Comparison of ENCODE assay signal across 8 mouse cellular contexts in the genomic region with DNA sequence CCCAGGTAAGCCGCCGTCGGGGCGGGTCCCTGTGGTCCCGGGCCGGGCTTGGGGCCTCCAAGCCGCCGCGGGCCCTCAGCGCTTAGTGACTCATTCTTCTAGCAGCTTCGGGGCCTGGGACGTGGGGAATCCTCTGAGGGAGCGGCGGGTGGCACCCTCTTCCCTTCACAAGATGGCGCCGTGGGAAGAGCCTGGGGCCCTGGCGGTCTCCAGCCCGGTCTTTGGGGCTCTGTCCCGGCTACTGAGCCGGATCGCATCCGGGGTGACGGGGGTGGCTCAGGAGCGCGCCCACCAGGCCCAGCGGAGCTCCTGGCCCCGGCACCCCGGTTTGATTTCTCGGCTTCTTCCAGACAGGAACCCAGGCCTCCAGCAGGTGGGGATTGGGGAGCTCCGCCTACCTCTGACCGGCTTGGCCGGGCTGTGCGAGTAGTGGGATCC. TPM values are rescaled to one million over a fixed set of nuclear protein-coding genes. Genes with fewer than 3 reads are reported as not detected.
A peak's percentile ranks its signal among the peaks of the same experiment; 100 is the strongest.
DNase-seq lines count a peak whose midpoint lies in the region; ATAC-seq and TF ChIP-seq lines count a peak whose summit lies in the region.

No protein-coding gene starts in this region.

- under 1% methylated on average over 24 of the region's 33 CpGs for WGBS in forebrain, embryonic 14.5 days
- under 1% methylated on average over 33 of the region's 33 CpGs for WGBS in hindbrain, embryonic 10.5 days
- WGBS in lung, embryonic 14.5 days = under 1% methylated on average over 33 of the region's 33 CpGs
- under 1% methylated on average over 33 of the region's 33 CpGs for WGBS in neural tube, embryonic 15.5 days

- ATAC-seq in forebrain, embryonic 14.5 days = peak; percentile 2
- ATAC-seq in lung, embryonic 14.5 days (ENCODE audit: insufficient read depth) = peak; percentile 7
- peak; percentile 1; the same call in 1 of the 2 replicates for ATAC-seq in neural tube, embryonic 15.5 days (ENCODE audit: low FRiP score)

- H3K36me3 ChIP-seq in forebrain, embryonic 14.5 days (ENCODE audit: control insufficient read depth, insufficient read depth, low read length) = peaks cover 4% of the 10 kb centered on the region; the same call in 1 of the 2 replicates
- H3K36me3 ChIP-seq in hindbrain, embryonic 10.5 days = peaks cover 9% of the 10 kb centered on the region
- peaks cover 9% of the 10 kb centered on the region for H3K36me3 ChIP-seq in lung, embryonic 14.5 days (ENCODE audit: insufficient read depth)
- H3K36me3 ChIP-seq in neural tube, embryonic 15.5 days = peaks cover 6% of the 10 kb centered on the region

- no peak for TF ChIP-seq CTCF in brain, embryonic 14.5 days (IDR thresholded peaks at IDR 0.05; ENCODE audit: borderline replicate concordance, extremely low read depth, insufficient read depth, insufficient read length)
- peak; percentile 19; the same call in 1 of the 2 replicates for TF ChIP-seq CTCF in lung, embryonic 14.5 days (IDR thresholded peaks at IDR 0.05; ENCODE audit: low read depth)

- no peaks in the 10 kb centered on the region for H3K27me3 ChIP-seq in forebrain, embryonic 14.5 days (replicated peaks; ENCODE audit: control insufficient read depth, insufficient read depth, low read length)
- H3K27me3 ChIP-seq in hindbrain, embryonic 10.5 days (ENCODE audit: insufficient read depth, poor library complexity, severe bottlenecking) = no peaks in the 10 kb centered on the region
- H3K27me3 ChIP-seq in lung, embryonic 14.5 days (ENCODE audit: insufficient read depth, low read length) = no peaks in the 10 kb centered on the region
- no peaks in the 10 kb centered on the region for H3K27me3 ChIP-seq in neural tube, embryonic 15.5 days (replicated peaks)

- H3K27ac ChIP-seq in forebrain, embryonic 14.5 days (ENCODE audit: low read depth, low read length) = peak overlapping the region; percentile 98
- peak overlapping the region; percentile 93 for H3K27ac ChIP-seq in hindbrain, embryonic 10.5 days
- H3K27ac ChIP-seq in lung, embryonic 14.5 days (ENCODE audit: low read depth) = peak overlapping the region; percentile 99
- H3K27ac ChIP-seq in neural tube, embryonic 15.5 days (replicated peaks) = peak overlapping the region; percentile 97

- H3K4me2 ChIP-seq in forebrain, embryonic 14.5 days (ENCODE audit: low read length) = peak overlapping the region; percentile 88
- H3K4me2 ChIP-seq in lung, embryonic 14.5 days = peak overlapping the region; percentile 84
- peak overlapping the region; percentile 80 for H3K4me2 ChIP-seq in neural tube, embryonic 15.5 days

- TF ChIP-seq POLR2A in brain, embryonic 14.5 days (IDR thresholded peaks at IDR 0.05; ENCODE audit: borderline replicate concordance, extremely low read depth, insufficient read depth, insufficient read length, poor library complexity, severe bottlenecking) = no peak

- H3K9ac ChIP-seq in forebrain, embryonic 14.5 days (ENCODE audit: low read length) = peak overlapping the region; percentile 92
- peak overlapping the region; percentile 90 for H3K9ac ChIP-seq in lung, embryonic 14.5 days
- peak overlapping the region; percentile 99 for H3K9ac ChIP-seq in neural tube, embryonic 15.5 days (replicated peaks)

- H3K4me3 ChIP-seq in forebrain, embryonic 14.5 days (ENCODE audit: low read depth, low read length) = peak overlapping the region; percentile 93
- H3K4me3 ChIP-seq in hindbrain, embryonic 10.5 days = peak overlapping the region; percentile 86
- peak overlapping the region; percentile 93 for H3K4me3 ChIP-seq in lung, embryonic 14.5 days (ENCODE audit: low read depth, low read length)
- peak overlapping the region; percentile 93 for H3K4me3 ChIP-seq in neural tube, embryonic 15.5 days (replicated peaks)

- H3K9me3 ChIP-seq in forebrain, embryonic 14.5 days (replicated peaks; ENCODE audit: control insufficient read depth, low read length) = no peaks in the 10 kb centered on the region
- no peaks in the 10 kb centered on the region for H3K9me3 ChIP-seq in hindbrain, embryonic 10.5 days
- H3K9me3 ChIP-seq in lung, embryonic 14.5 days (ENCODE audit: low read depth, low read length) = no peaks in the 10 kb centered on the region
- H3K9me3 ChIP-seq in neural tube, embryonic 15.5 days (replicated peaks) = no peaks in the 10 kb centered on the region

- DNase-seq in MEL-GATA-1-ER (ENCODE audit: extremely low read depth, low read depth) = peak; percentile 20
- peak; percentile 63 for DNase-seq in brain, embryonic 14.5 days (ENCODE audit: low read depth)
- DNase-seq in forebrain, embryonic 14.5 days (ENCODE audit: low spot score) = peak; percentile 52
- DNase-seq in hindbrain, embryonic 10.5 days (ENCODE audit: low spot score) = peak; percentile 63
- peak; percentile 13 for DNase-seq in layer of hippocampus, adult 9-10 months (ENCODE audit: low spot score)
- peak; percentile 64 for DNase-seq in lung, embryonic 14.5 days
- DNase-seq in urinary bladder, postnatal 10 days (ENCODE audit: low spot score) = peak; percentile 20

- peaks cover 20% of the 10 kb centered on the region for H3K4me1 ChIP-seq in forebrain, embryonic 14.5 days (ENCODE audit: control insufficient read depth, insufficient read depth, low read length)
- peaks cover 23% of the 10 kb centered on the region for H3K4me1 ChIP-seq in hindbrain, embryonic 10.5 days (replicated peaks)
- H3K4me1 ChIP-seq in lung, embryonic 14.5 days (ENCODE audit: insufficient read depth) = peaks cover 13% of the 10 kb centered on the region
- H3K4me1 ChIP-seq in neural tube, embryonic 15.5 days = peaks cover 27% of the 10 kb centered on the region

RNA-seq across cellular contexts. Expression of a gene that starts 0.6 kb away (rescaled TPM):
- polyA plus RNA-seq in brain, embryonic 14.5 days (2012; rRNA removed) = 53.6 and 64.6 TPM in 2 replicates
- 81.6 and 101 TPM in 2 replicates for polyA plus RNA-seq in forebrain, embryonic 14.5 days (2014; fragmentation: Nextera tagmentation; extraction: Ambion mirVana)
- 68.6 and 72.7 TPM in 2 replicates for polyA plus RNA-seq in hindbrain, embryonic 10.5 days (2016; fragmentation: Nextera tagmentation; extraction: Ambion mirVana)
- polyA plus RNA-seq in lung, embryonic 14.5 days (2014; fragmentation: Nextera tagmentation; extraction: Ambion mirVana) = 76.9 and 79.3 TPM in 2 replicates
- polyA plus RNA-seq in neural tube, embryonic 15.5 days (2015; fragmentation: Nextera tagmentation; extraction: Ambion mirVana) = 106 and 115 TPM in 2 replicates

RNA-seq across cellular contexts. Expression of a gene that starts 16.5 kb away (rescaled TPM):
- 1.2 and 1.9 TPM in 2 replicates for polyA plus RNA-seq in brain, embryonic 14.5 days (2012; rRNA removed)
- 0.66 and 1.1 TPM in 2 replicates for polyA plus RNA-seq in forebrain, embryonic 14.5 days (2014; fragmentation: Nextera tagmentation; extraction: Ambion mirVana)
- polyA plus RNA-seq in hindbrain, embryonic 10.5 days (2016; fragmentation: Nextera tagmentation; extraction: Ambion mirVana) = 0.84 and 0.95 TPM in 2 replicates
- 0.45 and 0.73 TPM in 2 replicates for polyA plus RNA-seq in lung, embryonic 14.5 days (2014; fragmentation: Nextera tagmentation; extraction: Ambion mirVana)
- 0.56 and 0.66 TPM in 2 replicates for polyA plus RNA-seq in neural tube, embryonic 15.5 days (2015; fragmentation: Nextera tagmentation; extraction: Ambion mirVana)

RNA-seq across cellular contexts. Expression of a gene that starts 59.6 kb away (rescaled TPM):
- 0.03 TPM in 1 of 2 replicates, not detected in the other for polyA plus RNA-seq in brain, embryonic 14.5 days (2012; rRNA removed)
- 0.29 and 0.35 TPM in 2 replicates for polyA plus RNA-seq in forebrain, embryonic 14.5 days (2014; fragmentation: Nextera tagmentation; extraction: Ambion mirVana)
- polyA plus RNA-seq in hindbrain, embryonic 10.5 days (2016; fragmentation: Nextera tagmentation; extraction: Ambion mirVana) = 0.18 and 0.29 TPM in 2 replicates
- 0.25 and 0.51 TPM in 2 replicates for polyA plus RNA-seq in lung, embryonic 14.5 days (2014; fragmentation: Nextera tagmentation; extraction: Ambion mirVana)
- 0.44 and 0.46 TPM in 2 replicates for polyA plus RNA-seq in neural tube, embryonic 15.5 days (2015; fragmentation: Nextera tagmentation; extraction: Ambion mirVana)

Comparison
In these comparisons a context has a peak if more than half of its experiments do, and no peak if none do; other contexts are left out.
1. Peak in every context shown above with its lines: DNase-seq, ATAC-seq, H3K4me3 ChIP-seq and H3K27ac ChIP-seq.
2. DNase-seq: peak in every context shown above with its lines; median percentile 64 in lung, embryonic 14.5 days; 63 in brain, embryonic 14.5 days; 63 in hindbrain, embryonic 10.5 days; 52 in forebrain, embryonic 14.5 days; 20 in MEL-GATA-1-ER; 20 in urinary bladder, postnatal 10 days; 13 in layer of hippocampus, adult 9-10 months.